ENCODE assay signal across 9 mouse cellular contexts in genomic region chr14:55214507-55214906, GRCm38 (mm10). TPM values are rescaled to one million over a fixed set of nuclear protein-coding genes. Genes with fewer than 3 reads are reported as not detected.
DNase-seq lines count a peak whose midpoint lies in the region; ATAC-seq and TF ChIP-seq lines count a peak whose summit lies in the region.
"Had no signal": no experiment of that assay in that cellular context is flagged by ENCODE, and none has a peak within 500 bp of the region (broad histone marks: within the 10 kb centered on the region; RNA-seq: fewer than 3 reads in every experiment).

No protein-coding gene starts in this region.

- peak; percentile 71 for DNase-seq in CD4-positive, CD25-positive, alpha-beta regulatory T cell, adult 2 months (ENCODE audit: low read depth, low spot score)
- peak in 1 of 2 experiments; percentile 44 for DNase-seq in layer of hippocampus, adult 2 months (ENCODE audit: low spot score in 2 of 2)
- DNase-seq in layer of hippocampus, adult 9-10 months (ENCODE audit: low spot score), result no peak
- DNase-seq in ZHBTc4 (ENCODE audit: low read depth, low spot score), result peak; percentile 77
- peak; percentile 42 for DNase-seq in embryo, embryonic 11 days
- peak; percentile 48 for DNase-seq in lung, postnatal 14 days
- DNase-seq in thymus, adult 18-20 months, result peak; percentile 12 to 20

- no peak for ATAC-seq in CD4-positive, CD25-positive, alpha-beta regulatory T cell, adult 4 months

- H3K27ac ChIP-seq in layer of hippocampus, adult 2 months, result no peak overlapping the region
- H3K27ac ChIP-seq: heart, embryonic 15.5 days had no signal

- TF ChIP-seq CTCF in layer of hippocampus, adult 2 months (conservative IDR thresholded peaks at IDR 0.05), result peak; percentile 79

- H3K4me3 ChIP-seq in layer of hippocampus, adult 2 months, result no peak overlapping the region
- H3K4me3 ChIP-seq: heart, embryonic 15.5 days had no signal

RNA-seq across cellular contexts. Expression of gene Dhrs2, which starts 7.3 kb away (rescaled TPM):
- polyA plus RNA-seq in CD4-positive, CD25-positive, alpha-beta regulatory T cell, adult 4 months (2017; shearing (Covaris generic)), result not detected
- not detected for total RNA-seq in layer of hippocampus, adult 2 months (2021)
- polyA plus RNA-seq: heart, embryonic 15.5 days had no signal
